Mouse (Mus musculus): ENCODE data around the gene Gpx8. TPM values are rescaled to one million over a fixed set of nuclear protein-coding genes. Genes with fewer than 3 reads are reported as not detected.
A peak's percentile ranks its signal among the peaks of the same experiment; 100 is the strongest.
"Not testable (repeated sequence)": the region's sequence is repeated elsewhere in the genome, so short reads cannot be mapped to it uniquely, and the experiment has no call there.

Gpx8 gene
- polyA plus RNA-seq, 1 experiment from 2014 or later: 159 TPM

DNA sequence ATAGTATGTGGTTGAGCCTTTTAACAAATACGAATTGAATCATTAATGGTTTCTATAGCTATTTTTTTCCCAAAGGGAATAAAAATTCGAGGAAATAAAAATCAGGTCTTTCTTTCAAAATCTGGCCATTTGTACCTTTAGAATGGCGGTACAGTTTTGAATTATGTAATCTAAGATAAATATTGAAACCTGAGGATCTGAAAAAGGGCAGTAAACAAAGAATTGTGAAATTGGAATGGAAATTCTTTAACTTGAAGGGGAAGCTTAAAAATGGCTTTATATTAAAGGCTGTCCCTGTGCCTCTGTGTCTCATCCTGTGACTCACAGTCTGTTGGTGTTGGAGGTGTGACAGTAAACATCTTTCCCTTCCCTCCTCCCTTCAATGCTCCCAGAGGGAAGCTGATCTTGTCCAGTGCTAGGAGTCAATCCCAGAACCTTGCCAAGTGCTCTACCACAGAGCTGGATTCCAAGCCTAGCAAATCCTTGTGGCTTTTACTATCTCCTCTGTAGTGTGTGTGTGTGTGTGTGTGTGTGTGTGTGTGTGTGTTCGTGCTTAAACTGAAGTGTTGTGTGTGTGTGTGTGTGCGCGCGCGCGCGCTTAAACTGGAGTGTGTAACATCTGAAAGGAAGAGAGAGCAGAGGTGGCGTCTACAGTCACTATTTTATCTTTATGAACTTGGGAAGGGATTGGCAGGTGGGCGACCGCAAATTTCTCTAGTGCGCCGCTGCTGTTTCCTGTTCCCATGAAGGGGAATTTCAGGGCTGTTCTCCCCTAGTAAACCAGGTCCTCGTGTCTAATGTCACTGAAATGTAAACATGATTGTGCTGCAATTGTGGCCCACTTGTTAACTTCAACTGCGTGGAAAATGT, 22.7 kb downstream of the Gpx8 start:
- ATAC-seq (ENCODE audit: insufficient read depth): no peak
- Histone ChIP-seq H3K4me1 (ENCODE audit: insufficient read depth) (no peaks in the 10 kb centered on the region), H3K9me3 (ENCODE audit: low read depth, low read length) (no peaks in the 10 kb centered on the region), H3K9ac (no peak overlapping the region), H3K27me3 (ENCODE audit: insufficient read depth, low read length) (no peaks in the 10 kb centered on the region), H3K4me2 (no peak overlapping the region), H3K36me3 (ENCODE audit: insufficient read depth) (no peaks in the 10 kb centered on the region), H3K4me3 (ENCODE audit: low read depth, low read length) (no peak overlapping the region), H3K27ac (ENCODE audit: low read depth) (0 out of 2 replicates have a peak overlapping the region, but pooled peaks have one; percentile 36)
- 61% methylated on average over 17 of the region's 17 CpGs for WGBS
- DNase-seq: no peak
- TF ChIP-seq CTCF (IDR thresholded peaks at IDR 0.05; ENCODE audit: low read depth): no peak

DNA sequence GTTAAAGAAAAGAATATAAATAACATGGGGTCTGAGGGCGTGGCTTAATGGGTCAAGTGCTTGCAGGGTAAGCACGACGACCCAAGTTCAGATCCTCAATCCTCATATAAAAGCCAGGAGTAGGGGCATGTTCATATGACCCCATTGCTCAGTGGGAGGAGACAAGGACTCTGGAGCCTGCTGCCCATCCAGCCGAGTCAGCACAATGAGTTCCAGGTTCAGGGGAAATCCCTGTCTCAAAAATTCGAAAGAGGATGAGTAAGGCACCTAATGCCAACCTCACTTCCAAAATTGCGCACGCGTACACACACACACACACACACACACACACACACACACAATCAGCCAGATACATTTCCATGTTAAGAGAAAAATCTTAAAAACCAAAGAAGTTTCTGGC, 23.7 kb downstream of the Gpx8 start:
- Histone ChIP-seq H3K4me1 (ENCODE audit: insufficient read depth) (no peaks in the 10 kb centered on the region), H3K9me3 (ENCODE audit: low read depth, low read length) (no peaks in the 10 kb centered on the region), H3K4me3 (ENCODE audit: low read depth, low read length) (no peak overlapping the region), H3K4me2 (no peak overlapping the region), H3K9ac (no peak overlapping the region), H3K27me3 (ENCODE audit: insufficient read depth, low read length) (no peaks in the 10 kb centered on the region), H3K36me3 (ENCODE audit: insufficient read depth) (no peaks in the 10 kb centered on the region), H3K27ac (ENCODE audit: low read depth) (no peak overlapping the region)
- ATAC-seq (ENCODE audit: insufficient read depth): no peak
- DNase-seq: no peak
- 67% methylated on average over 8 of the region's 8 CpGs for WGBS
- TF ChIP-seq CTCF (IDR thresholded peaks at IDR 0.05; ENCODE audit: low read depth): no peak

DNA sequence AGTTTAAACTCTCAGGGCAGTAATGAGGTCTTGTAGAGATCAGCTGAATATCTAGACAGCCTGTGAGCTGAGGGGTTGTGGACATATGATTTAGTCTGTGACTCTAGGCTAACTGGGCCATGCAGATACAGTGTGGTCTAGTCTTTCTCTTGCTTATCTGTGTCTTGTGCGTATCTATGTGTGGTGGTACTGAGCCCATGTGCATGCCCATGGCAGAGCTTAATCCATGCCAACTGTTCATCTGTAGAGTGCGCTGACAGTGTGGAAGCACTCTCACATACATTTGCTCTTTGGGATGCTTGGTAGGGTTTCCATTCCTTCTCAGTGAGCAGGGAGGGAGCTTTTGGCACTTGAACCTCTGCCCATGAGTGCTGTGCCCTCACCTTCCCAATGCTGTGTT, 24.7 kb downstream of the Gpx8 start:
- Histone ChIP-seq H3K27ac (ENCODE audit: low read depth) (no peak overlapping the region), H3K36me3 (ENCODE audit: insufficient read depth) (no peaks in the 10 kb centered on the region), H3K4me1 (ENCODE audit: insufficient read depth) (no peaks in the 10 kb centered on the region), H3K27me3 (ENCODE audit: insufficient read depth, low read length) (no peaks in the 10 kb centered on the region), H3K4me3 (ENCODE audit: low read depth, low read length) (no peak overlapping the region), H3K4me2 (no peak overlapping the region), H3K9me3 (ENCODE audit: low read depth, low read length) (no peaks in the 10 kb centered on the region), H3K9ac (no peak overlapping the region)
- no peak for DNase-seq
- 81% methylated on average over 2 of the region's 2 CpGs for WGBS
- no peak for ATAC-seq (ENCODE audit: insufficient read depth)
- no peak for TF ChIP-seq CTCF (IDR thresholded peaks at IDR 0.05; ENCODE audit: low read depth)

DNA sequence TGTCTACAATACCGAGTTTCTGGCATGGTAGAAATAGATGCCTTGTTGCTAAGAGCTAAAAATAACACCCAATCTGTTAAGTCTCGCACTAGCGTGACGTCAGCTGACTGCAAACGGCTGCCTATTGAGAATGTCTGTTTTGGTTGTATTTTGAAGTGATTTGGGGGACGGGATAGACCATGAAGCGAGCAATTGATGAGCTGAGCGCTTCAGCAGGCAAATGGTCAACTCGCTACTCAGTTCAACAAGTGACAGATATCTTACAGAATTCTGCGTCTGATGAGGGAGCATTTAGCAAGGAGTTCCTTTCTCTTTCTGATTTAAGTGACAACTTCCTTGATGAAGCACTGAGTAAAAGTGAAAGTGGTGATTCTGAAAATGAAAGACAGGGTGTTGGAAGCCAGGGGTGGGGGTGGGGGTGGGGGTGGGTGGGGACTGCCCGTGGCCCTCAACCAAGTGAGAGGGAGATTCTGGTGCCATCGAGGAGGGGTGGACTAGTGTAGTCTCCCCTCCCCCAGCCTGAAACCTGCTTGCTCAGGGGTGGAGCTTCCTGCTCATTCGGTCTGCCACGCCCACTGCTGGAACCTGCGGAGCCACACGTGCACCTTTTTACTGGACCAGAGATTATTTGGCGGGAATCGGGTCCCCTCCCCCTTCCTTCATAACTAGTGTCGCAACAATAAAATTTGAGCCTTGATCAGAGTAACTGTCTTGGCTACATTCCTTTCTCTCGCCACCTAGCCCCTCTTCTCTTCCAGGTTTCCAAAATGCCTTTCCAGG, 32.8 kb downstream of the Gpx8 start:
- WGBS: 34% methylated on average over 18 of the region's 20 CpGs
- not testable (repeated sequence) for ATAC-seq (ENCODE audit: insufficient read depth)

DNA sequence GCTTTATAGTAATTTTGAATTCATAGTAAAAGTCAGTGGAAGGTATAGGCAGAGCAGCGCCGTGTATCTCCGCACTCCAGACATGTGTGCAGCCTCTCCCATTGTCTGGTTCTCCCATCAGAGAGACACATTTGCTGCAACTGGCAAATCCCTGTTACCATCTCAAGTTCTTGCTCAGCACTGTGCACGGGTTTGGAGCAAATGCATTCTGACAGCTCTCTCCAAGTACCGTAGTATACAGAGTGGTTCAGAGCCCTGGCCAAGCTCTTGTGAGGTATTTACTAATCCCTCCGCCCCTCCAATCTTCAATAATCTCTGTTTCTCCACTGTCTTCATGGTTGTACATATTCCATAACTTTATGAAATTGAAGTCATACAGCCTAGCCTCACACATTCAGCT, 33.5 kb downstream of the Gpx8 start:
- Histone ChIP-seq H3K27me3 (ENCODE audit: insufficient read depth, low read length) (no peaks in the 10 kb centered on the region), H3K9me3 (ENCODE audit: low read depth, low read length) (no peaks in the 10 kb centered on the region), H3K27ac (ENCODE audit: low read depth) (no peak overlapping the region), H3K9ac (no peak overlapping the region), H3K4me3 (ENCODE audit: low read depth, low read length) (no peak overlapping the region), H3K36me3 (ENCODE audit: insufficient read depth) (no peaks in the 10 kb centered on the region), H3K4me1 (ENCODE audit: insufficient read depth) (no peaks in the 10 kb centered on the region), H3K4me2 (peak overlapping the region; percentile 55; the same call in 1 of the 2 replicates)
- 69% methylated on average over 6 of the region's 6 CpGs for WGBS
- no peak for DNase-seq
- ATAC-seq (ENCODE audit: insufficient read depth): no peak
- no peak for TF ChIP-seq CTCF (IDR thresholded peaks at IDR 0.05; ENCODE audit: low read depth)

More for the DNA sequence above, 32.8 kb downstream of the Gpx8 start:
- H3K4me2 ChIP-seq: peak overlapping the region; percentile 55
- not testable (repeated sequence) for H3K36me3 ChIP-seq (ENCODE audit: insufficient read depth); H3K9ac ChIP-seq; H3K9me3 ChIP-seq (ENCODE audit: low read depth, low read length); H3K27me3 ChIP-seq (ENCODE audit: insufficient read depth, low read length); DNase-seq; H3K27ac ChIP-seq (ENCODE audit: low read depth); H3K4me1 ChIP-seq (ENCODE audit: insufficient read depth)
- peak overlapping the region; percentile 18; the same call in 1 of the 2 replicates for H3K4me3 ChIP-seq (ENCODE audit: low read depth, low read length)

DNA sequence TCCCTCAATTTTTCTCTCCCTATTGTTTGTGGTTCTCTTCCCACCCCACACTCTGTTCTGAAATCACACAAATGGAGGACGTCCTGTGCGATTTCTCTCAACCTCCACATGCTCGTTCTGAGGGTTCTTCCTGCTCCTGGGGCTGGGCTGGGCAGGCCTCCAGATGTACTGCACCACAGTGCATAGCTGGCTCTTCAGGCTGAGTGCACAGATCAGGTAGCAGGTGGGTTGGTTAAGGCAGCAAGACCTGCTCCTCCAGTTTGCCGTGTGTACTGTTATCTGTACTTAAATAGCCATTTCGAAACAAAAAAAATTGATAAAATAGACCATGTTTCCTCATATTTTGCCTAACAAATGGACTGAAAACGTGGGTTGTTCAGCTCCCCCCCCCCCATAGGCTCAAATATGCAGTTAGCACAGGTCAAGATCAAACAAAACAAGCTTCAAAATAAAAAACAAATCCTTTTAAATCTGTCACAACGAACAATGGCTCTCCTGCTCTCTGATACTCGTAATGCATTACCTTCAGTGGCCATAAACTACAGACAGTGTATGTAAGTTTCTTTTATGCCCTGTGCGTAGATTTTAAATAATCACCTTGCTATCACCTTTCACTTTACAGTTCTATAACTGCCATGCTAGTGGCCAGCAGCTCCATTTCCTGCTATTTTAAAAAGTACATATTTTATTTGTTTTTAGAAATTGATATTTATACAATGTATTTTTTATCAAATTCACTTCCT, 45.5 kb downstream of the Gpx8 start:
- no peak overlapping the region for H3K4me3 ChIP-seq (ENCODE audit: low read depth, low read length)
- H3K4me1 ChIP-seq (ENCODE audit: insufficient read depth): no peaks in the 10 kb centered on the region
- WGBS: 48% methylated on average over 9 of the region's 9 CpGs
- peak; percentile 90 for ATAC-seq (ENCODE audit: insufficient read depth)
- H3K4me2 ChIP-seq: peak overlapping the region; percentile 18; the same call in 1 of the 2 replicates
- no peak for TF ChIP-seq CTCF (IDR thresholded peaks at IDR 0.05; ENCODE audit: low read depth)
- peaks cover 43% of the 10 kb centered on the region for H3K27me3 ChIP-seq (ENCODE audit: insufficient read depth, low read length)
- H3K36me3 ChIP-seq (ENCODE audit: insufficient read depth): no peaks in the 10 kb centered on the region
- no peaks in the 10 kb centered on the region for H3K9me3 ChIP-seq (ENCODE audit: low read depth, low read length)
- H3K9ac ChIP-seq: no peak overlapping the region
- peak; percentile 72 for DNase-seq
- 0 out of 2 replicates have a peak overlapping the region, but pooled peaks have one; percentile 60 for H3K27ac ChIP-seq (ENCODE audit: low read depth)
